Mouse (Mus musculus): Measurements from ENCODE around the gene Apoa1. TPM values are rescaled to one million over a fixed set of nuclear protein-coding genes. Genes with fewer than 3 reads are reported as not detected.

The Apoa1 gene
- polyA plus RNA-seq, 1 experiment from 2014 or later: 5.4 TPM

- no peak for DNase-seq (ENCODE audit: low spot score)
Measured at GRCm38 (mm10) chr9:46215338-46216322, 12.8 kb upstream of the Apoa1 start.

- no peak for DNase-seq (ENCODE audit: low spot score)
Measured at GRCm38 (mm10) chr9:46216744-46217470, 11.5 kb upstream of the Apoa1 start.

- DNase-seq (ENCODE audit: low spot score): no peak
Measured at GRCm38 (mm10) chr9:46218176-46218575, 10.2 kb upstream of the Apoa1 start.

GRCm38 (mm10) chr9:46223090-46223489 lies 5.3 kb upstream of the Apoa1 start:
- no peak for DNase-seq (ENCODE audit: low spot score)

- DNase-seq (ENCODE audit: low spot score): no peak
Measured at GRCm38 (mm10) chr9:46224101-46224500, 4.3 kb upstream of the Apoa1 start.

GRCm38 (mm10) chr9:46224945-46225660 lies 3.3 kb upstream of the Apoa1 start:
- DNase-seq (ENCODE audit: low spot score): no peak

- no peak for DNase-seq (ENCODE audit: low spot score)
Measured at GRCm38 (mm10) chr9:46227064-46227614, 1.2 kb upstream of the Apoa1 start.

GRCm38 (mm10) chr9:46229573-46230449 lies 1.4 kb downstream of the Apoa1 start:
- peak; percentile 76 for DNase-seq (ENCODE audit: low spot score)

GRCm38 (mm10) chr9:46230450-46230975 lies 2.1 kb downstream of the Apoa1 start:
- no peak for DNase-seq (ENCODE audit: low spot score)

- no peak for DNase-seq (ENCODE audit: low spot score)
Measured at GRCm38 (mm10) chr9:46235196-46235595, 6.8 kb downstream of the Apoa1 start.

GRCm38 (mm10) chr9:46235596-46235648 lies 7.0 kb downstream of the Apoa1 start, which contains the start of gene Apoc3:
Gene Apoc3, minus strand, starts transcription at chr9:46235636.
- DNase-seq (ENCODE audit: low spot score): no peak

- no peak for DNase-seq (ENCODE audit: low spot score)
Measured at GRCm38 (mm10) chr9:46235649-46236048, 7.3 kb downstream of the Apoa1 start.

GRCm38 (mm10) chr9:46238850-46239249 lies 10.5 kb downstream of the Apoa1 start:
- no peak for DNase-seq (ENCODE audit: low spot score)

GRCm38 (mm10) chr9:46240526-46241153 lies 12.3 kb downstream of the Apoa1 start, which contains the start of gene Apoa4:
Gene Apoa4, plus strand, starts transcription at chr9:46240696.
- DNase-seq (ENCODE audit: low spot score): no peak

- DNase-seq (ENCODE audit: low spot score): no peak
Measured at GRCm38 (mm10) chr9:46241818-46242217, 13.4 kb downstream of the Apoa1 start.

- DNase-seq (ENCODE audit: low spot score): no peak
Measured at GRCm38 (mm10) chr9:46243122-46243521, 14.7 kb downstream of the Apoa1 start.

- no peak for DNase-seq (ENCODE audit: low spot score)
Measured at GRCm38 (mm10) chr9:46243584-46243983, 15.2 kb downstream of the Apoa1 start.

- peak; percentile 62 for DNase-seq (ENCODE audit: low spot score)
Measured at GRCm38 (mm10) chr9:46246752-46247324, 18.5 kb downstream of the Apoa1 start.

- no peak for DNase-seq (ENCODE audit: low spot score)
Measured at GRCm38 (mm10) chr9:46256177-46256576, 27.8 kb downstream of the Apoa1 start.

Data from thymus, postnatal 0 days (tissue).